Mouse (Mus musculus) ES-Bruce4 (cell line): ENCODE measurements around the gene Tdo2.

Experiments
- EP300 ChIP-seq: IDR thresholded peaks from 2 replicates; pipeline ENCODE4 v1.6.1; 2011; ENCODE audit warnings: low read depth, low read length; ENCODE audit not compliant: insufficient read depth
- POLR2A ChIP-seq: IDR thresholded peaks from one replicate; pipeline ENCODE4 v1.8.1; 2011; ENCODE audit warnings: low read length; ENCODE audit not compliant: insufficient read depth

DNA sequence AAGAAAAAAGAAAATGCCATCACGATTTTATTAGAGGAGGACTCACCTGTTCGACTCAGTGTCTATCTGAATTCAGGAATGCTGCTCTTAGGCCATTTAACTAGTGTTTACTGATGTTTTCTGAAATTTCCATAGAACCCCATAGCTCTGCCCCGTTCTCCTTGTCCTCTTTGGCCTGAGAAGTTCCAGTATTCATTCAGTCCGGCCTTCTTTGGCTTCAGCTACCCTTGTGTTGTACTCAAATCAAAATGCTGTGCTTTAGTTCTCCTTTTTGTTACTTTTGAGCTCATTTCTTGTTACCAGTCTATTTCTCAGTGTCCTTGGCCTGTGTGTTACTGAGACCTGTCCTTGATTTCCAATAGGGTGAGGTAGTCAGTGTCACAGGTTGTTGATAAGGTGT, 42.7 kb downstream of the Tdo2 start:
- TF ChIP-seq EP300 = no peak
- no peak for TF ChIP-seq POLR2A
